Mouse (Mus musculus): ENCODE data around the gene Bmpr1a.

DNA sequence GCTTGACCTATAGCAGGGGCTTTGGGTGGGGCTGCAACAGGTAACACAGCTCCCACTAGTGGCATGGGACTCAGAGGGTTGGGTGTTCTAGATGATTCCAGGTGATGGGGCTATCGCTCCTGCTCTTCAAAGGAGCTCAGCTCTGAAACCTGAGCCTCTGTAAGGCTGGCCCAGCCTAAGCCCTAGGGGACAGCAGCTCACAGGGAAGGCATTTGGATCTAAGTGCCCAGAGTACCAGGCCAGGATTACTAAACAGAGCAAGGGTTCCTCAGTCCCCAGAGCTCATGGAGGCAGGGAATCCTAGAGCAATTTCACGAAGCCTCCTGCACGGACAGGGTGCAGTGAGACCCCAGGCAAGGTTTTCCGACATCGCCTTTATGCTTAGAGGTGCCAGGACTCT, 127.2 kb downstream of the Bmpr1a start:
- TF ChIP-seq CTCF (IDR thresholded peaks at IDR 0.05; ENCODE audit: low read depth) (no peak), EP300 (IDR thresholded peaks at IDR 0.05; ENCODE audit: low read depth) (no peak)
